Mouse (Mus musculus): ENCODE results near the gene Hsd17b10.

- no peak for TF ChIP-seq CTCF (IDR thresholded peaks at IDR 0.05; ENCODE audit: insufficient read depth, low read depth, low read length)
- TF ChIP-seq POLR2A (IDR thresholded peaks at IDR 0.05; ENCODE audit: insufficient read depth, low read depth, low read length), result no peak
These were observed 1.2 kb downstream of the Hsd17b10 start for GRCm38 (mm10) chrX:152002865-152003264.

Measured in olfactory bulb, adult 2 months (tissue).